Mouse (Mus musculus) neural tube, embryonic 13.5 days (tissue): ENCODE measurements at regions not wholly inside any gene's neighbourhood (a gene's known extent, or its start where the extent isn't known, plus 50 kb on each side); places are given as distances from the start of the nearest gene placed in this dataset.

ENCODE experiments used
- ATAC-seq: fragments of 200-750 bp; cut with Nextera tagmentation; 2 replicates; pipeline ENCODE4 v1.8.0; 2017; ENCODE audit warnings: low read depth, mild to moderate bottlenecking, moderate TSS enrichment, moderate library complexity
- H3K27ac ChIP-seq: fragments of 300-500 bp; sonication (generic); replicated peaks from 2 replicates; pipeline ENCODE4 v1.5.1; 2015; ENCODE audit warnings: moderate library complexity, mild to moderate bottlenecking, inconsistent platforms
- H3K27me3 ChIP-seq: fragments of 300-500 bp; sonication (generic); 2 replicates; pipeline ENCODE4 v1.6.1; 2015; ENCODE audit warnings: mild to moderate bottlenecking, inconsistent platforms
- H3K36me3 ChIP-seq: fragments of 300-500 bp; sonication (generic); 2 replicates; pipeline ENCODE4 v1.6.1; 2015; ENCODE audit warnings: mild to moderate bottlenecking, inconsistent platforms
- H3K4me1 ChIP-seq: fragments of 300-500 bp; sonication (generic); replicated peaks from 2 replicates; pipeline ENCODE4 v1.6.1; 2015; ENCODE audit warnings: inconsistent platforms
- H3K4me2 ChIP-seq: fragments of 300-500 bp; sonication (generic); 2 replicates; pipeline ENCODE4 v1.6.1; 2015; ENCODE audit warnings: inconsistent platforms, mild to moderate bottlenecking, moderate library complexity
- H3K4me3 ChIP-seq: fragments of 300-500 bp; sonication (generic); 2 replicates; pipeline ENCODE4 v1.5.1; 2015; ENCODE audit warnings: mild to moderate bottlenecking, inconsistent platforms
- H3K9ac ChIP-seq: fragments of 300-500 bp; sonication (generic); 2 replicates; pipeline ENCODE4 v1.6.1; 2015; ENCODE audit warnings: moderate library complexity, mild to moderate bottlenecking, inconsistent platforms
- H3K9me3 ChIP-seq: fragments of 300-500 bp; sonication (generic); 2 replicates; pipeline ENCODE4 v1.6.1; 2016; ENCODE audit warnings: inconsistent platforms
- WGBS: fragments of 180-500 bp; shearing (Covaris S2); methylation state at CpG from one replicate; pipeline ENCODE4 v1.1.7; 2015; 5-methylcytosine and 5-hydroxymethylcytosine counted together

DNA sequence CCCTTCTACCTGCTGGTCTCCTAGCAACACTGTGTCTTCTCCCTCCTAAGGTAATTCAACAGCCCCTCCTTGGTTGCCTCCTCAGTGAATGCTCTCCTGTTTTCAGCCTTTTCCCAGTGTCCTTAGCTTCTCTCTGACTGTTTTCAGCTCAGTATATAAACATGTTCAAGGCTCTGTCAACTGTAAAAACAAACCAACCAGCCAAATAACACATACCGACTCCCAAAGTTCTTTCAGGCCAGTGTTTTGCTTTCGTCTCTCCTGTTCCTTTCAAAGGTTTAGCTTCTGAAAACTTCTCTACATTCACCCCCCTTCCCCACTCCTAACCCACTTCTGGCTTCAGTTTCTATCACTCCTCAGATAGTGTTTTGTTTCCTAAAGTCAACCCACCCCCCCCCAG lies 73.4 kb downstream of the Phlda1 start:
- no peaks in the 10 kb centered on the region for H3K9me3 ChIP-seq
- no peak overlapping the region for H3K9ac ChIP-seq
- no peak for ATAC-seq
- H3K4me2 ChIP-seq: no peak overlapping the region
- H3K4me1 ChIP-seq: no peaks in the 10 kb centered on the region; the same call in 1 of the 2 replicates
- no peak overlapping the region for H3K4me3 ChIP-seq
- no peak overlapping the region for H3K27ac ChIP-seq
- WGBS: 64% methylated on average over 2 of the region's 2 CpGs
- no peaks in the 10 kb centered on the region for H3K36me3 ChIP-seq
- H3K27me3 ChIP-seq: no peaks in the 10 kb centered on the region

- Histone ChIP-seq H3K36me3 (no peaks in the 10 kb centered on the region), H3K9ac (no peak overlapping the region), H3K4me3 (no peak overlapping the region), H3K9me3 (no peaks in the 10 kb centered on the region), H3K4me2 (no peak overlapping the region), H3K27ac (no peak overlapping the region), H3K27me3 (no peaks in the 10 kb centered on the region), H3K4me1 (no peaks in the 10 kb centered on the region; the same call in 1 of the 2 replicates)
- no peak for ATAC-seq
- WGBS: 79% methylated on average over 11 of the region's 11 CpGs
Measured at GRCm38 (mm10) chr10:111580401-111581100, 74.5 kb downstream of the Phlda1 start.

GRCm38 (mm10) chr10:111581847-111582246 lies 75.8 kb downstream of the Phlda1 start:
- no peaks in the 10 kb centered on the region; the same call in 1 of the 2 replicates for H3K4me1 ChIP-seq
- no peak overlapping the region for H3K4me3 ChIP-seq
- no peaks in the 10 kb centered on the region for H3K27me3 ChIP-seq
- H3K27ac ChIP-seq: no peak overlapping the region
- no peaks in the 10 kb centered on the region for H3K9me3 ChIP-seq
- 78% methylated on average over 3 of the region's 3 CpGs for WGBS
- no peaks in the 10 kb centered on the region for H3K36me3 ChIP-seq
- no peak for ATAC-seq
- H3K9ac ChIP-seq: no peak overlapping the region
- no peak overlapping the region for H3K4me2 ChIP-seq

DNA sequence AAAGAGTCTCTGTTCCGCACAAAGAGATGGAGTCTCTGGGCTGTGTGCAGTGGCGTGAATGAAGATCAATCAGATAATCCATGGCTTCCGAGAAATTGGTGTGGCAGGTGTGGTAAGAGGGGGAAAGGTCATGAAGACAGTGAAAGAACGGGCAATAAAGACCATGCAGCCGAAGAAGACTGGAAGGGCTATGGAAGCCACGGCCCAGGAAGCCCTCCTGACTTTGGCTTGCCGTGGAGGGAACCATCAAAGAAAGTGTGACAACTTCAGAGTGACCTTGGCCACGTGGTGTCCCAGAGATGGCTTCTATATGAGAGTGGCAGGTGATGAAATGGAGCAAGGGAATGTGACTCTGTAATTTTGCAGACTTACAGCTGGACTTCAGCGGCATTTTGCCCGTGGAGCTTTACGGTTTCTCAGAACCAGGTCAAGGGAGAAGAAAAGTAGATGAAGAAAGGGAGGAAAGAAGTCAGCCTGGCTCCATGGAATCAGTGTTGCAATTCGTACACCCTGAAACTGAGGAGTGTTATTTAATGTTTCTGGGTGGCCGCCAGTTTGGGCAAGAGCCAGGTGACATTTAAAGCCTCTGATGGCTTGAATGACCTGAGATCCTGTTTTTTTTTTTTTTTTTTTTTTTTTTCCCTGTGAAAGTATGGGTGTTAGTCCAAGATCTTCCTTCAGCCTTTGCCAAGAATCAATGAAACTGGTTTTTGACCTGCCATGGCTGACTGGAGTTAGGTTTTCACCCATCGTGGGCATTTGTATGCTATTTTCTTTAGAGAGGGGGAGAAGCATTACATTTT lies 76.4 kb downstream of the Phlda1 start:
- H3K9ac ChIP-seq: no peak overlapping the region
- no peaks in the 10 kb centered on the region for H3K36me3 ChIP-seq
- no peaks in the 10 kb centered on the region for H3K27me3 ChIP-seq
- 82% methylated on average over 14 of the region's 14 CpGs for WGBS
- H3K27ac ChIP-seq: no peak overlapping the region
- no peak overlapping the region for H3K4me3 ChIP-seq
- H3K4me2 ChIP-seq: no peak overlapping the region
- no peaks in the 10 kb centered on the region for H3K9me3 ChIP-seq
- no peak for ATAC-seq
- no peaks in the 10 kb centered on the region; the same call in 1 of the 2 replicates for H3K4me1 ChIP-seq

DNA sequence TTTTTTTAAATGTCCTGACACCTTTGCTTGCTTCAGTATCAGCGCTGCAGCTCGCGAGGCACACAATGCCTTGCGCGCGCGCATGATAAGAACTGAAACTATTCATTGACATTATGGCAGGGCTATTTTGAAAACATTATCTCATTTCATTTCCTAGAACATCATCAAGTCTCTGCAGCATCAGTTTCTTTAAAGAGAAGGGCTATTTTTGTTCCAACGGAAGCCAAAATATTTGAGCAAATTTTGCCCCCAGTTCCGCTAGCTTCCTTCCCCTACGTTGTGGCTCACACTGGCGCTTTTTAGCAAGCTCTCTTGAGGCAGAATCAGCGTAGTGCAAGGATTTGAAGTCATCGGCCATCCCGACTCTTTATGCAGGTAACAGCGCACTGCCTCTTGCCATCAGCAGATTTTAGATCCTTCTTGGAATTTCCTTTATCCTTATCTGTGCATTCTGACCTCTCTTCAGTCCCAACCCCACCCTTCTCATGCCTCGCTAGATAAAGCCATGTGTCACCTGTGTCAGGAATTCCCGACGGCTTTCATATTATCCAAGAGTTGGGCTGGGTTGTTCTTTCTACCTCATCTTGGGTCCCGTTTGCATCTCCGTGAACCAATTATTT lies 77.1 kb downstream of the Phlda1 start:
- Histone ChIP-seq H3K9ac (no peak overlapping the region), H3K27me3 (no peaks in the 10 kb centered on the region), H3K27ac (no peak overlapping the region), H3K9me3 (no peaks in the 10 kb centered on the region), H3K4me3 (no peak overlapping the region), H3K36me3 (no peaks in the 10 kb centered on the region), H3K4me1 (no peaks in the 10 kb centered on the region; the same call in 1 of the 2 replicates), H3K4me2 (no peak overlapping the region)
- WGBS: 94% methylated on average over 20 of the region's 20 CpGs
- ATAC-seq: no peak

GRCm38 (mm10) chr10:111583744-111584152 lies 77.7 kb downstream of the Phlda1 start:
- Histone ChIP-seq H3K27ac (no peak overlapping the region), H3K4me2 (no peak overlapping the region)

DNA sequence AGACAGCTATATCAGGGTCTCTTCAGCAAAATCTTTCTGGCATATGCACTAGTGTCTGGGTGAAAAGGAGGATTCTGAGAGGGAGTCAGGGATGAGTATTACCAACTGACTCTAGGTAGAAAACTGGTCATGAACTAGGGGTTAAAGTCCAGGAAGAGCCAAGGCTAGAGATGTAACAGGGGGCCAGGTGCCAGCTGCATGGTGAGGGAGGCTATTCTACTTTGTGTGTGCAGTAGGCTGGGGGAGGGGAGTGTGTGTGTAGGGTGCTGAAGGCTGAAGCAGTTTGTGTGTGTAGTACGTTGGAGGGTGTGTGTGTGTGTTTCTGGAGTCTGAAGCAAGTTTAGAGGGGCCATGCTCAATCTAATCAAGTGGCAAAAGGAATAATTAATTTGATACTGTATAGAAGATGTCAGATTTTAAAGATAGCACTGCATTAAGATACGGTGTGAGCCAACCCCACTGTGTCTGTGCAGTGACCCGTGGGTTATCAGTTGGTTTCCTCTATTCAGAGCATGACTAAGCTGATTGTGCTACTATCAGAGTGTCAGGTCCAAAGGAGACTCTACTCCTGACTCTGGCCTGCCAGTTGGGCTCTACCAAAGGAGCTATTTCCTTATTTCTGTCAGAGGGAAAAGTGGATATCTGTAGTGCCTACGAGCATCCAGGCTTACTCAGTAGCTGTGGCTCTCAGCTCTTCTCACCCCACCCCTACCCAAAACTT lies 82.0 kb downstream of the Phlda1 start:
- WGBS: 54% methylated on average over 4 of the region's 4 CpGs
- no peak overlapping the region for H3K27ac ChIP-seq
- no peak overlapping the region for H3K4me3 ChIP-seq
- H3K27me3 ChIP-seq: no peaks in the 10 kb centered on the region
- H3K36me3 ChIP-seq: no peaks in the 10 kb centered on the region
- ATAC-seq: no peak
- no peak overlapping the region for H3K9ac ChIP-seq
- no peaks in the 10 kb centered on the region for H3K9me3 ChIP-seq
- no peaks in the 10 kb centered on the region for H3K4me1 ChIP-seq
- no peak overlapping the region for H3K4me2 ChIP-seq

More at GRCm38 (mm10) chr10:111583744-111584152, 77.7 kb downstream of the Phlda1 start:
- no peaks in the 10 kb centered on the region for H3K27me3 ChIP-seq
- no peak overlapping the region for H3K4me3 ChIP-seq
- H3K4me1 ChIP-seq: no peaks in the 10 kb centered on the region; the same call in 1 of the 2 replicates
- 86% methylated on average over 5 of the region's 5 CpGs for WGBS
- no peaks in the 10 kb centered on the region for H3K9me3 ChIP-seq
- no peaks in the 10 kb centered on the region for H3K36me3 ChIP-seq
- no peak overlapping the region for H3K9ac ChIP-seq
- no peak for ATAC-seq

DNA sequence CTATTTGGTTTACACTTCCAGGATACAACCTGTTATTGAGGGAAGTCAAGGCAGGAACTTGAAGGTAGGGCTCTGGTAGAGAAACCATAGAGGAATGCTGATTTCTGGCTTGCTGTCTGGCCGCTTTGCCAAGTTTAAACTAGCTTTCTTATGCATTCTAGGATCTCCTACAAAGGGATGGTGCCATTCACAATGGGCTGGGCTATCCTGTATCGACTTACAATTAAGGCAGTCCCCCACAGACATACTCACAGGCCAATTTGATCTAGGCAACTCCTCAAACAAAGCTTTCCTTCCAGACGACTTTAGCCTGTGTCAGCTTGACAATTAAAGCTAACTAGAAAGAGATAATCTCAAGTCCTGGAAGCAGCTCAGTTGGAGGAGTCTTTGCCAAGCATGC lies 83.1 kb downstream of the Phlda1 start:
- H3K9me3 ChIP-seq: no peaks in the 10 kb centered on the region
- no peak overlapping the region for H3K4me2 ChIP-seq
- H3K4me3 ChIP-seq: no peak overlapping the region
- H3K27me3 ChIP-seq: no peaks in the 10 kb centered on the region
- WGBS: 64% methylated on average over 3 of the region's 3 CpGs
- H3K4me1 ChIP-seq: no peaks in the 10 kb centered on the region
- H3K9ac ChIP-seq: no peak overlapping the region
- no peak for ATAC-seq
- no peak overlapping the region for H3K27ac ChIP-seq
- no peaks in the 10 kb centered on the region for H3K36me3 ChIP-seq

- peaks cover 11% of the 10 kb centered on the region for H3K4me1 ChIP-seq
- no peaks in the 10 kb centered on the region for H3K27me3 ChIP-seq
- ATAC-seq: no peak
- H3K9ac ChIP-seq: no peak overlapping the region
- WGBS: 54% methylated on average over 2 of the region's 2 CpGs
- H3K9me3 ChIP-seq: no peaks in the 10 kb centered on the region
- H3K4me3 ChIP-seq: no peak overlapping the region
- no peaks in the 10 kb centered on the region for H3K36me3 ChIP-seq
- no peak overlapping the region for H3K27ac ChIP-seq
- H3K4me2 ChIP-seq: no peak overlapping the region
Measured at GRCm38 (mm10) chr10:111592416-111593149, 86.5 kb downstream of the Phlda1 start.

GRCm38 (mm10) chr10:111593280-111593679 lies 87.2 kb downstream of the Phlda1 start:
- Histone ChIP-seq H3K4me1 (peaks cover 11% of the 10 kb centered on the region), H3K36me3 (no peaks in the 10 kb centered on the region), H3K4me3 (no peak overlapping the region), H3K27ac (no peak overlapping the region), H3K9ac (no peak overlapping the region), H3K27me3 (no peaks in the 10 kb centered on the region), H3K9me3 (no peaks in the 10 kb centered on the region), H3K4me2 (no peak overlapping the region)
- 96% methylated on average over 2 of the region's 2 CpGs for WGBS
- no peak for ATAC-seq

- H3K9me3 ChIP-seq: no peaks in the 10 kb centered on the region
- H3K27ac ChIP-seq: no peak overlapping the region
- WGBS: 91% methylated on average over 11 of the region's 11 CpGs
- no peak overlapping the region for H3K4me3 ChIP-seq
- no peak overlapping the region for H3K4me2 ChIP-seq
- no peak overlapping the region for H3K9ac ChIP-seq
- H3K27me3 ChIP-seq: no peaks in the 10 kb centered on the region
- no peak for ATAC-seq
- H3K36me3 ChIP-seq: no peaks in the 10 kb centered on the region
- peaks cover 11% of the 10 kb centered on the region for H3K4me1 ChIP-seq
Measured at GRCm38 (mm10) chr10:111594171-111594570, 88.1 kb downstream of the Phlda1 start.
